Mouse (Mus musculus): ENCODE results near the gene Klhl5. TPM values are rescaled to one million over a fixed set of nuclear protein-coding genes. Genes with fewer than 3 reads are reported as not detected.

The Klhl5 gene
- polyA plus RNA-seq, 1 experiment from 2014 or later = 18.4 TPM

DNA sequence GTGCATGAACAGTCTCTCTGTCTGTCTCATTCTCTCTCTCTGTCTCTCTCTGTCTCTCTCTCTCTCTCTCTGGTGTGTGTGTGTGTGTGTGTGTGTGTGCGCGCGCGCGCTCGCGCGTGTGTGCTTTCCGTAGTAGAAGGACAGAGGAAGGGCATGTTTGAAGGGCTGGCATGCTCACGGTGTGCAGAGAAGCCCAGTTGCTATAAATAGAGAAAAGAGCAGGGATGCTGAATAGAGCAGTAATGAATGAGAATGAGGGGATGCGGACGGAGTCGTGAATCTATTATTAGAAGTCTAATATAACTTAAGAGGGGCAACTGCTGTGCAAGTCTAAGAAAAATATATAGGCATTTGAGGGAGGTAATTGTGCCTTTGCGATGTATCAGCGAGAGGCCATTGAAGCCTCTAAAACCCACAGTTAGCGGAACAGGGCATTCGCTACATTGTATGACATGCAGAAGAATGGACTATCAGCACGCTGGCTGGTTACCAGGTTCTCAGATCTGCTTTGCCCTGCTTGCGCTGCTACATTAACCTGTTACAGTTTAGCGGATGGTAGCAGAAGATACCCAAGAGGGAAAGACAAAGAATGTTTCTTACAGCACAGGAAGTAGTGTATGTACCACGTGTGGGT, 73.9 kb downstream of the Klhl5 start:
- Histone ChIP-seq H3K9me3 (replicated peaks) (no peaks in the 10 kb centered on the region), H3K4me3 (replicated peaks) (no peak overlapping the region), H3K9ac (no peak overlapping the region), H3K36me3 (no peaks in the 10 kb centered on the region), H3K4me2 (no peak overlapping the region), H3K27ac (no peak overlapping the region), H3K27me3 (no peaks in the 10 kb centered on the region), H3K4me1 (peaks cover 8% of the 10 kb centered on the region)
- WGBS = 86% methylated on average over 21 of the region's 21 CpGs
- ATAC-seq (replicated peaks; ENCODE audit: low FRiP score) = no peak

DNA sequence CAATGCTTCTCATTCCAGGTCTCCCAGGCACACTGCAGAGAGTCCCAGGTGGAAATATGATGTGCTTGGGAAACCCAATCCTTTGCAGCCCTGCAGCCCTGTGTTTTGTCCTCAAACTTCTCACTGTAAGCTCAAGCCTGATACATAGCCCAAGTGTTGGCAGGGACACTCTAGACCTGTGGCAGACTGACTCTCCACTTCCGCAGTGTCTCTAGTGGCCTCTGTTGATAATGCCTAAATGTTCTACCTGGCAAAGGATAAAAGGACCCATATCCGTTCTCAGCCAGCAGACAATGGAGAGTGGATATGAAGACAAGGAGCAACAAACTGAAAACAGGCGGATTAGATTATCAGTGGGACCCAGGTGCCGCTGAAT, 74.4 kb downstream of the Klhl5 start:
- Histone ChIP-seq H3K27me3 (no peaks in the 10 kb centered on the region), H3K36me3 (no peaks in the 10 kb centered on the region), H3K4me2 (no peak overlapping the region), H3K9me3 (replicated peaks) (no peaks in the 10 kb centered on the region), H3K4me3 (replicated peaks) (no peak overlapping the region), H3K9ac (no peak overlapping the region), H3K27ac (no peak overlapping the region), H3K4me1 (peaks cover 8% of the 10 kb centered on the region)
- WGBS = 87% methylated on average over 4 of the region's 4 CpGs
- no peak for ATAC-seq (replicated peaks; ENCODE audit: low FRiP score)

DNA sequence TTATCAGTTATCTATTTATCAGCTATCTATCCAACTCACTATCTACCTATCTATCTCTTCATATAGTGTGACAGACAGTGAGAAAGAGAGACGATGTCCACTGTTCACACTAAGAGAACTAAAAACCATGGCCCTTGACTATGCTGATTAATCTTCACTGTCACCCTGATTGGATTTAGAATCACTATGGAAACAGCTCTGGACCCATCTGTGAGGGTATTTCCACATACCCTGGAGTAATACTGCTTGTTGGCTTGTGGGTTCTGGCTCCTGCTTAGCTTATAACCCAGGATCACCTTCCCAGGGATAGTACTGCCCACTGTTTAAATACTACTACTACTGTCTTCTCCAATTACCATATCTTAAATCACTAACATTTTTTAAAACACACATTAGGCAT, 74.9 kb downstream of the Klhl5 start:
- Histone ChIP-seq H3K9ac (no peak overlapping the region), H3K27me3 (no peaks in the 10 kb centered on the region), H3K9me3 (replicated peaks) (no peaks in the 10 kb centered on the region), H3K4me2 (no peak overlapping the region), H3K27ac (no peak overlapping the region), H3K36me3 (no peaks in the 10 kb centered on the region), H3K4me1 (peaks cover 3% of the 10 kb centered on the region), H3K4me3 (replicated peaks) (no peak overlapping the region)
- ATAC-seq (replicated peaks; ENCODE audit: low FRiP score) = no peak
- 91% methylated on average over 1 of the region's 1 CpGs for WGBS

DNA sequence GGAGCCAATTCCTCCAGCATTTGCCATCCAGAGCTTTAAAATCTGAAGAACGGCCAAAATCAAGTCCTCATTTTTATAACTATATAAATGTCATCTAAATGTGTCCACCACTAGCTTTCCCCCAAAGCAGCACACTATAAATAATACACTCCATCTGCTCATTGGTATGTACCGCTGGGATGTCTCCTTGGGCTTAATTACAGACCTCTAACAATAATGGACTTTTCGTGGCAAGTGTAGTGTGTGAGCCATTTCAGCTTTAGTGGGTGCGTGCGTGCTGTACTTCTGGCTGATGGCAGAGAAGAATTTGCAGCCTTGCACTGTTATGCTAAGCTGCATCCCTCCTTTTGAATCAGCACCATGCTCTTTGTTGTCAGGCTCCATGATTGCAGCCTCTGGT, 84.3 kb downstream of the Klhl5 start:
- Histone ChIP-seq H3K4me1 (no peaks in the 10 kb centered on the region), H3K9ac (no peak overlapping the region), H3K4me3 (replicated peaks) (no peak overlapping the region), H3K9me3 (replicated peaks) (no peaks in the 10 kb centered on the region), H3K4me2 (no peak overlapping the region), H3K27ac (no peak overlapping the region), H3K27me3 (no peaks in the 10 kb centered on the region), H3K36me3 (no peaks in the 10 kb centered on the region)
- WGBS = 86% methylated on average over 5 of the region's 5 CpGs
- no peak for ATAC-seq (replicated peaks; ENCODE audit: low FRiP score)

DNA sequence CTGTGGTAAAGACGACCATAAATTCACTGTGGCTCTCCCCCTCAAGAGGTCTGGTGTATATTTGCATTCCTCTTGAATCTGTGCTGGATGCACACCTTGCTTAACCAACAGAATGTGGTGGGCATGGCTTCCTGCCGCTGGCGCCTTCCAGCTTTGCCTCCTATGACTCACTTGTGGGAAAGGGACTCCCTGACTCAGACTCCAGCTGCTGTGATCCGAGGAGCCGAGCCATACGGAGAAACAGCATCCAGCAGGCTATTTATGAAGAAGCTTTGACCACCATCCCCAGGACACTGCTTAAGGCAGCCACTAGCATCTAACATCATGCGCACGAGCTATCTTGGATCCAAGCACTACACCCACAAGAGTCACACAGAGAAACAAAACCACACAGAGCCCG, 87.1 kb downstream of the Klhl5 start:
- Histone ChIP-seq H3K9me3 (replicated peaks) (no peaks in the 10 kb centered on the region), H3K27me3 (no peaks in the 10 kb centered on the region), H3K27ac (no peak overlapping the region), H3K9ac (no peak overlapping the region), H3K36me3 (no peaks in the 10 kb centered on the region), H3K4me1 (0 out of 2 replicates have a peak, but pooled peaks cover 2% of the 10 kb centered on the region), H3K4me3 (replicated peaks) (no peak overlapping the region), H3K4me2 (no peak overlapping the region)
- ATAC-seq (replicated peaks; ENCODE audit: low FRiP score) = no peak
- WGBS = 86% methylated on average over 9 of the region's 9 CpGs

DNA sequence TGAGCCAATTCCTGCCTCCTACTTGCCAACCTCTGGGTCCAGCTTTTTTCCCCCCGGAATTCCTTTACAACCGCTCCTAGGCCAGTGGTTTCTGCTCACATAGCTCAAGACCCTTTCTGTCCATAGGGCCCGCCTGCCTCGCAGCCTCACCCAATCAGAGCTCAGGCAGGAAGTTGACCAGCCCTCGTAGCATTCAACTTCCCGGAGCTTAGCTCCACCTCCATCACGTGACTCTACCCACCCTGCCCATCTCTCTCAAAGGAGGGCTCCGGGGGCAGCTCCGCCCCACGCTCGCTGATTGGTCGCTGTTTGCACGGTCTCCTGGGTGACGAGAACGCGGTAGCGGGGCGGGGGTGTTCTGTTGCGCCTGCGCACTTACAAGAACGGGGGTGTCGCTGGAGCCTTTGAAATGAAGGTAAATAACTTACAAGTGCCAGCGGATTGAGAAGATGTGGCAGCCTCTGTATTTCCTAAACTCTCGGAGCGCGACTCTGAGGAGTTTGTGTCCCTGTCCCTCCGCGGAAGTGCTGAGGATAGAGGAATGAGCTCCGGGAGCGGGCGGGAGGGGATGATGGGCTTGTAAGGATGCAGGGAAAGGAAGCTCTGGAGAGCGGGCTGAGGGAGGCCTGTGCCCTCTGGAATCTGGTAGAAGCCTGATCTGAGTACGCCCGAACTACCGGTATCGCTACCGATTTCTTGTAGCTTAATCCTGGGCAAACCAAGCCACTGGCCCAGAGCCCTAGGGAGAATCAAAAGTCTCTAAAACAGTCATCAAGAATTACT, 92.2 kb downstream of the Klhl5 start, which contains the start of gene Wdr19:
Gene Wdr19, plus strand, starts transcription at position 351 of the 783 bp plus-strand sequence.
- Histone ChIP-seq H3K27ac (peak within 1 kb of the TSS; percentile 82), H3K9me3 (replicated peaks) (no peaks in the 10 kb centered on the region), H3K4me2 (peak within 1 kb of the TSS; percentile 76), H3K9ac (peak within 1 kb of the TSS; percentile 61), H3K4me3 (replicated peaks) (peak within 1 kb of the TSS; percentile 70), H3K4me1 (peaks cover 10% of the 10 kb centered on the region), H3K27me3 (no peaks in the 10 kb centered on the region), H3K36me3 (peaks cover 10% of the 10 kb centered on the region; the same call in 1 of the 2 replicates)
- WGBS = under 1% methylated on average over 37 of the region's 37 CpGs
- ATAC-seq (replicated peaks; ENCODE audit: low FRiP score) = peak; percentile 100

DNA sequence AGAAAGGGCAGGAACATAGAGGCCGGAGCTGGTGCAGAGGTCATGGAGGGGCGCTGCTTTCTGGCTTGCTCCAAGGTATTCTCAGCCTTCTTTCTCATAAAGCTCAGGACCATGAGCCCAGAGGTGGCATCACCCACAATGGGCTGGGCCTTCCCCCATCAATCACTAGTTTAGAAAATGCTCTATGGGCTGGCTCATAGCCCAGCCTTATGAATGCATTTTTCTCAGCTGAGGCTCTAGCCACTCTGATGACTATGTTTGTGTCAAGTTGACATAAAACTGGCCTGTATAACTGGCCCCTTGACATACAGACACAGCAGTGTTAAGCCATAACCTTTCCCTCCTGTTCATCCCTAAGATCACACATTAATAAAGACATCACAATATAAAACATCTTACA, 97.4 kb downstream of the Klhl5 start:
- Histone ChIP-seq H3K4me3 (replicated peaks) (no peak overlapping the region), H3K9me3 (replicated peaks) (no peaks in the 10 kb centered on the region), H3K9ac (no peak overlapping the region), H3K4me1 (peaks cover 8% of the 10 kb centered on the region), H3K4me2 (no peak overlapping the region), H3K27me3 (no peaks in the 10 kb centered on the region), H3K36me3 (peaks cover 20% of the 10 kb centered on the region; the same call in 1 of the 2 replicates), H3K27ac (no peak overlapping the region)
- ATAC-seq (replicated peaks; ENCODE audit: low FRiP score) = no peak
- WGBS = 86% methylated on average over 2 of the region's 2 CpGs

DNA sequence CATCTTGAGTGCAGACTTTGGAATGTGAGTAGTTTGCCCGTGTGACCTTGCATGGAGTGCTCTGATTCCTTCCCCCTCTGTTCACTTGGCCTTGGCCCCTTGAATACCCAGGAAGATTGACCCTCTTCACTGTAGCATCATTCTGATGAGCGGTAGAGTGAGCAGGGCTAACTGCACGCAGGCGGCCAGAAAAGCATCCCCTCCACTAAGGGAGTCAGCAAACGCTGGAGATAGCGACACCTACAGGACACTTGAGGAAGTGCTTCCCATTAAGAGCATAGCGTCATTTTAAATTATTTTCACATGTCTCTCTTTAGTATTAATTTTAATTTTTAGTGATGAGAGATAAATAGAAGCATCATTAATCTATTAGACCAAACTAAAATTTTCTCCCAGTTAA, 106.0 kb downstream of the Klhl5 start:
- WGBS = 27% methylated on average over 7 of the region's 7 CpGs
- ATAC-seq (replicated peaks; ENCODE audit: low FRiP score) = 0 out of 2 replicates have a peak, but pooled peaks have one; percentile 46
- no peak overlapping the region for H3K9ac ChIP-seq
- no peak overlapping the region for H3K4me3 ChIP-seq (replicated peaks)
- H3K4me2 ChIP-seq = no peak overlapping the region
- 0 out of 2 replicates have a peak, but pooled peaks cover 5% of the 10 kb centered on the region for H3K36me3 ChIP-seq
- no peaks in the 10 kb centered on the region for H3K4me1 ChIP-seq
- H3K9me3 ChIP-seq (replicated peaks) = no peaks in the 10 kb centered on the region
- no peak overlapping the region for H3K27ac ChIP-seq
- H3K27me3 ChIP-seq = no peaks in the 10 kb centered on the region

Other genes with a start within 250 kb of the Klhl5 start
- gene Tlr1, start 174.0 kb upstream of the Klhl5 start, polyA plus RNA-seq (2015; fragmentation: Nextera tagmentation; extraction: Ambion mirVana) = 0.65 and 1.0 TPM in 2 replicates
- gene Tlr6, start 147.4 kb upstream of the Klhl5 start, polyA plus RNA-seq (2015; fragmentation: Nextera tagmentation; extraction: Ambion mirVana) = 0.60 and 0.93 TPM in 2 replicates
- 39.3 and 41.4 TPM in 2 replicates for gene Fam114a1, start 137.5 kb upstream of the Klhl5 start, polyA plus RNA-seq (2015; fragmentation: Nextera tagmentation; extraction: Ambion mirVana)
- 0.15 and 0.31 TPM in 2 replicates for gene Tmem156, start 15.4 kb upstream of the Klhl5 start, polyA plus RNA-seq (2015; fragmentation: Nextera tagmentation; extraction: Ambion mirVana)
- gene Wdr19, start 92.2 kb downstream of the Klhl5 start, polyA plus RNA-seq (2015; fragmentation: Nextera tagmentation; extraction: Ambion mirVana) = 9.9 and 13.7 TPM in 2 replicates
- gene Rfc1, start 228.1 kb downstream of the Klhl5 start, polyA plus RNA-seq (2015; fragmentation: Nextera tagmentation; extraction: Ambion mirVana) = 95.3 and 96.5 TPM in 2 replicates
- gene Klb, start 240.8 kb downstream of the Klhl5 start, polyA plus RNA-seq (2015; fragmentation: Nextera tagmentation; extraction: Ambion mirVana) = 0.15 and 0.44 TPM in 2 replicates